Mouse (Mus musculus) heart, adult 8-10 months (tissue): ENCODE measurements around the gene Gm20481. TPM values are rescaled to one million over a fixed set of nuclear protein-coding genes. Genes with fewer than 3 reads are reported as not detected.
"Not testable (repeated sequence)": the region's sequence is repeated elsewhere in the genome, so short reads cannot be mapped to it uniquely, and the experiment has no call there.

Experiments used
- DNase-seq: peaks from one replicate; pipeline ENCODE4 v3.0.0; 2022; ENCODE audit warnings: low spot score
- total RNA-seq, 4 experiments: library from RNA; stranded (reverse); gene quantifications; 2 replicates each; pipeline ENCODE4 v1.2.4; 2022

Gm20481 gene
- total RNA-seq = not detected

DNA sequence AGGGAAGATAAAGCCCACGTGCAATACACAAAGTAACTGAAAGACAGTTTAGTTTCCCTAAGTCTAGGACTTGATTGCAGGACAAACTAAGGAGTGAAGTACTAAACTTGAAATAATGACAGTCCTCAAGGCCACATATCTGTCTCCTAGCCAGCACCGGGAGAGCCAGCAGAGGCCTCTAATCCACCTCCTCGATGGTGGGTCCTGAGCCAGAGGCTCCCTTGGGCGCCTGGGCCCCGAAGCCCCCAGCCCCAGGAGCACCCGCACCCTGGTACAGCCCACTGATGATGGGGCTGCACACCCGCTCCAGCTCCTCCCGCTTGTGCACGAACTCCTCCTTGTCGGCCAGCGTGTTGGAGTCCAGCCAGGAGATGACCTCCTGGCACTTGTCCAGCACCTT, at the start of gene Gm20481:
Gene Gm20481 (plus strand): TSS at position 91 of the 400 bp plus-strand sequence.
- not testable (repeated sequence) for DNase-seq

DNA sequence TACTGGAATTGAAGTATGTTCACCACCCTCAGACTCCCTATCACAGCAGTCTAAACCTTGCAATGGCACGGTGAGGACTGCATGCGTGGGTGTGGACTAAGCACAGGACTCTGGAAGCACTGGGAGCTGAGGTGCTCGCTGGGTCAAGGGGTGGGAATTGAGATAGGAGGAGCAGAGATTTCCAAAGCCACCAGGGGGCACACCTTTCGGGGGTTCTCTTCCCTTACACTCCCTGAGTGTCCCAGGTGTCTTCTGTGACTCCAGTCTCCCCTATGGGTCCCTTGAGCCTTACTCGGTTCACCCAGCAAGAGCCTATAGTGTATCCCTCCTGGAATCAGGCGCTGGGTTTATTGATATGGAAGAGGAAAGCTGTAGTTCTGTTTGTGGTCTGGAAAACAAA, 46.8 kb upstream of the Gm20481 start:
- no peak for DNase-seq

- no peak for DNase-seq
Observed at GRCm38 (mm10) chr17:34924258-34924657, 45.5 kb upstream of the Gm20481 start.

GRCm38 (mm10) chr17:34927306-34928019, 42.2 kb upstream of the Gm20481 start:
- DNase-seq = no peak

DNA sequence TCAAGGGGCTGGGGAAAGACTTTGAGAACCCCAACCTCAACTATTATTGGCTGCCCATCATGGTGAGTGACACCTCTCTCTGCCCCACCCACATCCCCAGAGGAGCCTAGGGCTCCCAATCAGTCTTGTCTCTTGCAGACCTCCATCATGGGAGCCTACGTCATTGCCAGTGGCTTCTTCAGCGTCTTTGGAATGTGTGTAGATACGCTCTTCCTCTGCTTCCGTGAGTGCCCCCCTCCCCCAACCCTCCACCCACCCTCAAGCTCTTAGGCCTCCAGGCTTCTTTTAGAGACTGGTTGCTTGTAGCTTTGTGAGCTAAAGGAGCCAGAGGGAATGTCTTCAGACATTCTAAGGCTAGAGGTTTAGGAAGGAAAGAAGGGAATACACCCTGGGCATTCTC, 40.9 kb upstream of the Gm20481 start:
- no peak for DNase-seq

GRCm38 (mm10) chr17:34931061-34931734, 38.5 kb upstream of the Gm20481 start, which contains the start of gene Neu1:
TSS of gene Neu1 (plus strand) at chr17:34931253.
- DNase-seq = peak; percentile 99

DNA sequence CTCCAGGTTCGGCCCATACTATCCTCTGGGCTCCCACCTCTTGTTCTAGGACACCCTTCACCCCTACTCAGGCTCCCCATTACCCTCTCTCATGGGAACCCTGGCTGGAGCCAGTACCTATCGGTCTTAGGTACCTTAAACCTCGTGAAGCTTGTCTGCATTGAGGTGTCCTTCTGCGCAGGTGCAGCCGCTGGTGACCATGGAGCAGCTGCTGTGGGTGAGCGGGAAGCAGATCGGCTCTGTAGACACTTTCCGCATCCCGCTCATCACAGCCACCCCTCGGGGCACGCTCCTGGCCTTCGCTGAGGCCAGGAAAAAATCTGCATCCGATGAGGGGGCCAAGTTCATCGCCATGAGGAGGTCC, 38.0 kb upstream of the Gm20481 start:
- no peak for DNase-seq

DNA sequence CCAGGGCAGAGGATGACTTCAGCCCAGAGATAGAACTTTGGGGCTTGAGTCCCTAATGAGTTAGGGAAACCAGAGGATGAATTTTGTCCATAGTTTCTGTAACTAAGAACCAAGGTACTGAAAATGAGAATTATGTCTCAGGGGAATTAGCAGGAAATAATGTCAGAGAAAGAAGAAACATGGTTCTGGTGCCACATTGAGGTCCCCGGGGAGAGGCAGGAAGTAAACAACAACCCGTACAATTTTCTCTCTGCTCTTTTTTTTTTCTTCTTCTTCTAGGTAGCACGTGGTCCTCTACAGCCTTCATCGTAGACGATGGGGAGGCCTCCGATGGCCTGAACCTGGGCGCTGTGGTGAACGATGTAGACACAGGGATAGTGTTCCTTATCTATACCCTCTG, 37.4 kb upstream of the Gm20481 start:
- DNase-seq = no peak

DNA sequence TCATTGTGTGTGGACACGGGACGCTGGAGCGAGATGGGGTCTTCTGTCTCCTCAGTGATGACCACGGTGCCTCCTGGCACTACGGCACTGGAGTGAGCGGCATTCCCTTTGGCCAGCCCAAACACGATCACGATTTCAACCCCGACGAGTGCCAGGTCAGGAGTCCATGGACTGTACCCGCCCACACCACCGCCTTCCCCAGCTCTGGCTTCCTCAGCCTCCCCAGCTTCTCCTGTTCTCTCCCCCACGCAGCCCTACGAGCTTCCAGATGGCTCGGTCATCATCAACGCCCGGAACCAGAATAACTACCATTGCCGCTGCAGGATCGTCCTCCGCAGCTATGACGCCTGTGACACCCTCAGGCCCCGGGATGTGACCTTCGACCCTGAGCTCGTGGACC, 35.7 kb upstream of the Gm20481 start:
- no peak for DNase-seq

DNA sequence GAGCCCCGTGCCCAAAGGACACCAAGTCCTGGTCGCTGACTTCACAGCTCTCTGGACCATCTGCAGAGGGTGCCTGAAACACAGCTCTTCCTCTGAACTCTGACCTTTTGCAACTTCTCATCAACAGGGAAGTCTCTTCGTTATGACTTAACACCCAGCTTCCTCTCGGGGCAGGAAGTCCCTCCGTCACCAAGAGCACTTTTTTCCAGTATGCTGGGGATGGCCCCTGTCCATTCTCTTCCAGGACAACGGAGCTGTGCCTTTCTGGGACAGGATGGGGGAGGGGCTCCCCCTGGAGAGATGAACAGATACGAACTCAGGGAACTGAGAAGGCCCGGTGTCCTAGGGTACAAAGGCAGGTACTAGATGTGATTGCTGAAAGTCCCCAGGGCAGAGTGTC, 34.9 kb upstream of the Gm20481 start:
- DNase-seq = peak; percentile 31

DNA sequence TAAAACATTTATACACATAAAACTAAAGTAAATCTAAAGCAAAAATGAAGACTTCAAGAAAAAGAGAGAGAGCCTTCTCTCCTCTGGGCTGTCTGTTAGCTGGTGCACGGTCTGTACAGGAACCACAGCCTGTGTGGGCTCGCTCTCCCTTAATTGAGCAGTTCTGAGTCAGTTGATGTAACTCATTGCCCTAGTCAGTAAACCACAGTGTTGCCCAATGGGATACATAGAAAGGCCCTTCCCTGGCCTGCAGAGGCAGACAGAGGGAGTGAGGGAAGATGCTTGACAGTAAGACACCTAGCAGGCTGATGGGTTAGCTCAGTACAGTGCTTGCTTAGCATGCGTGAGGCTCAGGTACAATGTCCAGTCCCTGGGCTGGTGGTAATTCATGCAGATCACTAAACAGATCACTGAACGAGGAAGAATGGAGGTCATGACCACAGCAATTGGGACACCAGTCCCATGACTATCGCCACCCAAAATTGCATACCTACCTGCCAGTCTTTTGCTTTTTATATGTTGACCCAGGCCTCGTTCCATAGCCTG, 31.7 kb upstream of the Gm20481 start:
- no peak for DNase-seq

GRCm38 (mm10) chr17:34941344-34942041, 28.2 kb upstream of the Gm20481 start:
- DNase-seq = peak; percentile 45

GRCm38 (mm10) chr17:34943128-34943815, 26.4 kb upstream of the Gm20481 start:
- no peak for DNase-seq

GRCm38 (mm10) chr17:34944362-34944761, 25.4 kb upstream of the Gm20481 start:
- no peak for DNase-seq

DNA sequence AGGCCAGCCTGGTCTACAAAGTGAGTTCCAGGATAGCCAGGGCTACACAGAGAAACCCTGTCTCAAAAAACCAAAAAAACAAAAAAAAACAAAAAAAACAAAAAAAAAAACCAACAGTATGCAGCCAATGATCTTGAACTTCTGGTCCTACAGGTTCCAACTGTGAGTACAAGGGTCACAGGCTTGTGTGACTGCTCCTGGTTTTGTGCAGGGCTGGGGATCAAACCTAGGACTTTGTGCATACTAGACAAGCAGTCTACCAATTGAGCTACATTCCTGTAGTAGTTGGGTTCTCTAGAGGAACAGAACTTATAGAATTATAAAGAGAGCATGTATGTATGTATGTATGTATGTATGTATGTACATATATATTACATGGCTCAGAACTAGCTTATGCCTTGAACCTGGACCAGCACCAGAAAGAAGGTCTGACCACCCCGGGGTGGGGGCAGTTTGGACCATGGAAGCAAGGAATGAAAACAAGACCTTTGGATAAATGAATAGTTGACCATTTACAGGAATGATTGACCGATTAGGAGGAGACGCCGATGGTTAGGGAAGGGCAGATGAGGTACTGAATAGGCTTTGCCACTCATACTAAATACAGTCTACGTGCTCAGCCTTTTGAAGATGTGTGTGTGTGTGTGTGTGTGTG, 23.1 kb upstream of the Gm20481 start:
- DNase-seq = no peak

DNA sequence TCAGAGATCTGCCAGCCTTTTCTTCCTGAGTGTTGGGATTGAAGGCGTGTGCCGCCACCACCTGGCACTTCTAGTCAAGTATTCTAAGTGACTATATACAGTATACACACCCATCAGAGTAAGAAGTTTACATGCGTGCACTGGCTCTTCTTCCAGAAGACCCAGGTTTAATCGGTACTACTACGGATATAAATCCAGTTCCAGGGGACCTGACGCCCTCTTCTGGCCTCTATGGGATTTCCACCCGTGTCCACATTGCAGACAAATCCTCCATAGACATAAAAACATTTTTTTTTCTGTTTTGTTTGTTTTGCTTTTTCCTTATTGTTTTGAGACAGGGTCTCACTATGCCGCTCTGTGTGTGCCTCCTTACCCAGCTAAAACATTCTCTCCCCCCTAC, 22.1 kb upstream of the Gm20481 start:
- no peak for DNase-seq

GRCm38 (mm10) chr17:34948721-34949552, 20.8 kb upstream of the Gm20481 start:
- DNase-seq = not testable (repeated sequence)

- no peak for DNase-seq
Observed at GRCm38 (mm10) chr17:34949553-34949969, 20.2 kb upstream of the Gm20481 start.

- no peak for DNase-seq
Observed at GRCm38 (mm10) chr17:34950514-34951455, 18.9 kb upstream of the Gm20481 start.
